Mouse (Mus musculus) frontal cortex, adult (tissue): Measurements from ENCODE around the gene Phf21b.

Experiments
- ATAC-seq: cut with Nextera tagmentation; 2 replicates; pipeline ENCODE4 v1.9.2; 2017; ENCODE audit warnings: mild to moderate bottlenecking, moderate library complexity, mixed read lengths; ENCODE audit not compliant: low TSS enrichment

Gene Phf21b

DNA sequence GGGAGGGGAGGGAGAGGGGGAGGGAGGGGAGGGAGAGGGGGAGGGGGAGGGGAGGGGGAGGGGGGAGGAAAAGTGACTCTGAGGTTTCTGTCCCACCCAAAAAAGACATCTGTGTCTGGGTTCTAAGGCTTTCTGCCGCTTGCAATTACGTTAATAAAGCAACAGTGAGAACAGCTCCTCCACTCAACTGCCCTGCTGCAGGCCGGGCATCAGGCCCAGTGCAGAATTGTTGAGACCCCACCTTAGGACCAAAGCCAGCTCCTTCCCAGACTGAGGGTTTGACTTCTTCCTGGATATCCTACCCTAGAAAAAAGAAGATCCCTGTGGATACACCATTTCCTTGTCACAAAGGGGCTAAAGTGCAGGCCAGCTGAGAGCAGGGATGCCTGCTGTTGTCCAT is 9.6 kb downstream of the Phf21b start:
- no peak for ATAC-seq

DNA sequence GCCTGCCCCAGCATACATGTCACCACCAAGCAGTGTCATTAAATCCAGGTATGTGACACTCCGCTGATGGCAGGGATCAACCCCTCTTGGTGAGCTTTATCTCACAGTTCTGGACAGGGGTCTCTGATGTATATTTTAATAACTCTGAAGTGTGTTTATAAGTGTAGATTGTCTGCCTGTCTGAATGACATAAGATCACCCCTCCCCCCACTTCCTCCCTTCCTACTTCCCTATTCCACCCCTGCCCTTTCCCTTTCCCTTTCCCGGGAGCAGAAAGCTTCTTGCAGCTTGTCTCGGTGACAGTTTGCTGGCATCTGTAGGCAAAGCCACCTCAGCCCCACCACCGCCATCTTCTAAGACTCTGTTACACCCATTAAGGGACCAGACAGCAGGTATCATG is 11.0 kb downstream of the Phf21b start:
- ATAC-seq: no peak

DNA sequence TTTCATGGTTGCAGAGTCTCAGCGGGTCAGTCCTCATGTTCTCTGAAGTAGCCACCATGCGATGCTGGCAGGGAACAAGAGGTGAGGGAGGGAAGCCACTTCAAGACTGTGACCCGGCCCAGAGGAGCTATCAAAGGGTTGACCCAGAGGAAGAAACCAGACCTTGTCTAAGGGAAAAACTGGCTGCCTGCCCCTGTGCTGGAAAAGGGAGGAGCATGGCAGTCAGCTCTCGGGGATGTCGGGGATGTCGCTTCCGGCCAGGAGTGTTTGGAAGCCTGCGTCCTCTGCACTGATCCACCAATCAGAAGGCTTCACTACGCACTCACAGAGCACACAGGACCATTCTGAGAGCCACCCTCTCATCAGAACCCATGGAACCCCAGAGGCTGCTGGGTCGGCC is 12.8 kb downstream of the Phf21b start:
- no peak for ATAC-seq

DNA sequence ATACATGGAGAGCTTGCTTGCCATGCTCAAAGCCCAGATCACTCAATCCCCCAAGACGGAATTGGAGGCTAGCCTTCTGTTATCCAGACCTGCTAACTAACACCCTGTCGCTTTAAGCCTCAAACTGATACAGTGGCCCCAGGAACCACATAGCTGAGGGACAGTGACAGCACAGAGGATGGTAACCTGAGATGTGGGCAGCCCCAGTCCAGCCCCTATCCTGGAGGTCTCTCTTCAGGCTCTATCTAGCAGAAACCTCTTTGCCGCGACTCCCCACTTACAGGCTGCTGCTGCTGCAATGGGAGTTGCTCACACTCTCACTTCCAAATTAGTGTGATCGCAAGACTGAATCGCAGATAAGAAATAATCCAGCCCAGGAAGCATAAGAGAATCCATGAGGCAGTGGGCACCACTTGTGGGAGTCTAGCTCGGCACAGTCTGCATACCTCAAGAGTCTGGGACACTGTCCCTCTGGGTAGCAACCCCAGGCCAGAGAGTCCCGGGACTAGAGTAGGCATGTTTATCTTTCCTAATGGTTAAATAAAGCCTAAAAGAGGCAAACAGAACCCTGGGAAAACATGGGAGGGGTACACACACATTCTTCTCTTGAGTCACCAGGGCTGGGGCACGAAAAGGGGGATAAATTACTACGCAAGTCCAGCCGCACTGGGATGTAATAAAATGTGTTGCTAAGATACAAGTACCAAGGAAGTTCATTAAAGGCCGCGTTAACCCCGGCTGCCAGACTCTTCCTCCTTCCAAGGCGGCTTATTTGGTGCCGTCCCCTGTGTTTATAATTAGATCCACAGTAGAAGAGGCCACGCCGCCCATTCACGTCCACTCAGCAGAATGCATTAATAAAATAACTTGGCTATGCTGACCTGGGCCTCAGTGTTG is 13.7 kb downstream of the Phf21b start:
- ATAC-seq: no peak

DNA sequence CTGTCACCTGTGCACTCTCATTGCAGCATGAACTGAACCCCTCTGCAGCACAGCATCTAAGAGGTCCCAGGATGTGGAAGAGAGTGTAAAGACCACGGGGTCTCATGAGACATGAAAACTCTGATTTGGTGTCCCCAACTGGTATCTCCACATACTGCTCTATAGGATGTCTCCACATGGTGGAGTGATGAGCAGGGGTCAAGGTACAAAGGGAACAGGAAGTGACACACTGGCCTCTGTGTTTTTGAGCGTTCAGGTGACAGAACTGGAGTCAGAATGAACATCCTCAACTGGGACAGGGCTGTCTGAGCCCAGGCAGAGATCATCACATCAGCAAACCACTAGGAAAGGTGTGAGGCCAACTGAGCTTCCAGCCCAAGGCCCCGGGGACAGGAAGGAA is 15.3 kb downstream of the Phf21b start:
- no peak for ATAC-seq

DNA sequence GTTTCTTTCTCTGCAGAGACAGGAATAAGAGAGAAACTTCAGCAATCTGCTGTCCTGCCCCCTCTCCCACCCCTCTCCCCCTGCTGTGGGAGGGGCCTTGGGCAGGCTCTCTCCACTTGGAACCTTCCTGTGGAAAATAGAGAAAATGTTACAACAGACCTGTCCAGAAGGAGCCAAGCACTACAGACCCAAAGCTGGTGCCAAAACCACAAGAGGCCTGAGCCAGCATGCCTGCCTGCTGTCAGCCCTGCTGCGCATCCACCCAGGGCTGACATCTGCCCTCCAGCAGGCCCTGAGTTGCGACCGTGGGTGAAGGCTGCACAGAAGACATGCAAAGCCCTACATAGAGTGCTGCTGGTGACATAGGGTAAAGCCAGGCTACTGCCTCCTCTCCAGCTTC is 16.3 kb downstream of the Phf21b start:
- ATAC-seq: no peak

DNA sequence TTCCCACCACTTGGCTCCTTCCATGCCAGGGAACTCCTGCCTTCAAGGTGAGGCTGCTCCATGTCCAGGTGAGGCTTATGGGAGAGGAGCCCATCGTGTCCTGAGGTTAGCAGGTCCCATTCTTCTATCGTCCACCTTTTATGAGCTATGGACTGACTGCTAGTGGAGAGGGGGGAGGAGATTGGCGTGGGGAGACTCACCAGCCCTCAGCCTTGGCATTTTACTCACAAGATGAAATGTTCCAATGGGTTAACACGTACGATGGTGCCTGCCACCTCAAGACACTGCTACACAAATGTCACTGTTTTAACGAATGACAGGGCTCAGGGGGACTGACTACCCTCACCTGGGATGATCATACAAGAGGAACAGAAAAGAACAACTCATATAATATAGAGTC is 18.0 kb downstream of the Phf21b start:
- no peak for ATAC-seq

DNA sequence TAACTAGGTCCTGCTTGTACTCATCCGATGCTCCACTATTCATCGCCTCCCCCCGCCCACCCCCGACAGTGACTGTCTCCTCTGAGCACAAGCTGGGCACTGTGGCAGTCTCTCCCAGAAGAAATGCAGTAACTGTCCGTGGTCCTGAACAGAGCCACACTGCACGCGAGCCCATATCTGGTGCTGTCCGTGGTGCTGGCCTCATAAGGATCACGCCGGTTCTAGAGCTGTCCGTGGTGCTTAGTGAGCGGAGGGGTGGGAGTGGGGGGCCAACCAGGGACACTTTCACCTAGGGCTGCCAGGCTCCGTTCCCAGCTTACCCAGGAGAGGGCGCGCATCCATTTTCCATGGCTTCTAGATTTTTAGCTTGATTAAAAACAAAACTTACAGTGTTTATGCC is 26.4 kb downstream of the Phf21b start:
- ATAC-seq: peak; percentile 52; the same call in 1 of the 2 replicates

DNA sequence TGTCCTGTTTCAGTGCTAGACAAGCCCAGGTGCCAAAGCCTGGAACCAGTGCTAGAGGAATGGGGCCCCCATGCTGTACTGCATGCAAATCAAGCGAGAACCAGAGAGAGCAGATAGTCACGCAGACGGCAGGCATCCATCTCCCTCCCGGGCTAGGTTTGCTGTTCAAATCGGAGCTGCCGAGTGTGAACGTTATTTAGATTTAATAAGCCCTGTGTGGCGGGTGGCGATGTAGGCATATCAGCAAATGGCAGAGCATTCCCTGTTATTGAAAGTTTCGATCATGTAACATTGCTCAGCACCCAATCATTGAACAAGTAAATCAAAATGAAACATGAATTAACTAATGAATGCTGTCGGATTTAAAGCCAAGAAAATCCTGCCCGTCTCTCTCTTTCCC is 27.2 kb downstream of the Phf21b start:
- ATAC-seq: no peak

DNA sequence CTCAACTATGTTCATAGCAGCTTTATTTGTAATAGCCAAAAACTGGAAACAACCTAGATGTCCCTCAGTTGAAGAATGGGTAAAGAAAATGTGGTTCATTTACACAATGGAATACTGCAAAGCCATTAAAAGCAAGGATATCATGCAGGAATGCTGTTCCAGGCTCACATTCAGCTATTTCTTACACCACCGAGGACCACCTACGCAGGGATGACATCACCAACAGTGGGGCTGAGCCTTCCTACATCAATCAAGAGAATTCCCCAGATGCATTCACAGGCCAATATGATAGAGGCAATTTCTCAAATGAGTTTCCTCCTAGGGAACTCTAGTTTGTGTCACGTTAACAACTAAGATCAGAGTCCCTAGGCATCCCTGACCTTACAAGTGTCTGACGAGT is 32.8 kb downstream of the Phf21b start:
- ATAC-seq: peak; percentile 69; the same call in 1 of the 2 replicates

DNA sequence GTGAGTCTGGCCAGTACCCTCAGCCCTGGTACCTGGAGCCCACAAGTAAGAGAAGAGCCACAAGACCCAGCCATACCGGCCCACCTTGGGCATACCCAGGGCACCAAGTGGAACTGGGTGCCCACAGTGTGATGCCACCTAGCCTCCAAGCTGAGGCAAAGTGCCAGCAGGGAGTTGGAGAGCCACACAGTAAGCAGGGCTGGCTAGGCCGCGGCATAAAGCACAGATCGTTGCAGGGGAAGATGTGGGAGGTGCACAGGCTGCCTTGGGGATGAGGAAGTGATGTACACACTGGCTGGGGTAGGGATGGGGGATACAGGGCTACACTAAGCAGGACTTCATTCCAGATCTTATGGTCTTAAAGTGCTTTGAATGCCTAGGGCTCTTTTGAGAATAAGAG is 35.0 kb downstream of the Phf21b start:
- ATAC-seq: peak; percentile 50; the same call in 1 of the 2 replicates

DNA sequence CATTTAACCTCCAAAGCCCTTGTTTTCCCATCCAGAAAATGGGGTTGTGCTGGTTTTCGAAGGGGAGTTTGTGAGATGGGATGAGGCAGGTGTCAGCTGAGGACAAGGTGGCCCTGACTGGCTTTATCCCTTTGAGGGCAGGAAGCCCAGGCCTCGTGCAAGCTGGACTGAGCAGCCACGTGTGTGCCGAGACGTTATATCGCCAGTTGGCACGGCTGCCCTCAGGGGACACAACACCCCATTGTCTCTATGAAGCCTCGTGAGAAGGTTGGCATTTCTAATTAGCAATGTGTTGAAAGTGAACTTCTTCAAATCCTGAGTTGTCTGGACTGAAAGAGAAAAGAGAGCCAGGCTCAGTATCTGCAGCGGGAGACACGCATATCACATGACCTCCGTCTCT is 37.6 kb downstream of the Phf21b start:
- no peak for ATAC-seq

DNA sequence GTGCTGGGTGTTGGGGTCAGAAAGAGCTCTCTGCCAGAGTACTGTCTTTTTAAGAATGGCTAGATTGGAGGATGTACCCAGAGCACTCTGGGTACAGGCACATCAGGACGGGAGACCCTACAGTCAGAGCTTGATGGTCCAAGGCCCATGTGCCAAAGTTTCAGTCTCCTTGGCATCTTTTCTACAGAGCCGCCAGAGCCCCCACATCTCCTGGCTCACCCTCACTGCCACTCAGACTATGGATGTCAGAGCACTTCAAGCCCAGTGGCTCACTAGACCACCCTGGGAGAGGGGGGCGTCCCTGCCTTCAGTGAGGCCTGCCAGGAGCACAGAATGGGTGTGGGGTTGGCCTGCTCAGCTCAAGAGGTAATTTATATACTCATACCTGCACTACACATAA is 38.3 kb downstream of the Phf21b start:
- ATAC-seq: no peak

DNA sequence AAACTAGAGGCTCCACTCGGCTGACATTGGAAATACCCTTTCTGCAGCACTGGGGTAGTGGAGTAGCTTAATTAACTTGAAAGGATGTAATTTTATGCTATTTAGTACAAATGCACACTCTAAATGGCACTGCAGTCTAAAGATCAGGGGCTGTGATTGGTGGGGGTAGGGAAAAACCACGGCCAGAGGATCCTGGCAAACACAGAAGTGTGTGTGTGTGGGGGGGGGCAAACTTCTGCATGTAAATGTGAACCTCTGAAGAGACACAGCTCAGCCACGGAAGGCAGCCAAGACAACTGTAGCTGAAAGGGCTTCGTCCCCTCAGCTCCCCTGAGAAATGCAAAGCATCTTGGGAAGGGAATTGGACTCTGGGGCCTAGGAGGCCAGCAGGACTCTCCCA is 40.7 kb downstream of the Phf21b start:
- no peak for ATAC-seq

DNA sequence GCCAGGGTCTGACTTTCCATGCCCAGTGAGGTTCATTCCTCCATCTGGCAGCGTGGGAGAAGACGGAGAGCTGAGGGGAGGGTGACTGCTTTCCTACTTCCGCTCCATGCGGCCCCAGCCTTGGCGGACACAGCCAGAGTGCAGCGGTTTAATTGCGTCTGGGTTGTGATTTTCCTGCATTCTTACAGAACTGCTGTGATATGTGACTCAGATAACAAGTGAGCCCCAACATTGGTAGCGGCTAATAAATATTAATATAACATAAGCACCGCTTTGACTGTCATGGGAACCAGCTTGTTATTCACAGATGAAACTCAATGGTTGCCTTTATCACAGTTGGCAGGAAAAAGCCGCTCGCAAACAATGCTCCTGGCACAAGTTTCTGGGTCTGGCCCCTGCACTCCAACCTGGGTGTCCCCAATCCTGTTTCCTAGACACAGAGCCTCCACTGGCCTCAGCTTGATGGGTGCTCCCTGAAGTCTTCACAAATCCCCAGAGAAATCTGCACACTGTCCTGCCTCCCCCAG is 43.0 kb downstream of the Phf21b start:
- peak; percentile 55; the same call in 1 of the 2 replicates for ATAC-seq

DNA sequence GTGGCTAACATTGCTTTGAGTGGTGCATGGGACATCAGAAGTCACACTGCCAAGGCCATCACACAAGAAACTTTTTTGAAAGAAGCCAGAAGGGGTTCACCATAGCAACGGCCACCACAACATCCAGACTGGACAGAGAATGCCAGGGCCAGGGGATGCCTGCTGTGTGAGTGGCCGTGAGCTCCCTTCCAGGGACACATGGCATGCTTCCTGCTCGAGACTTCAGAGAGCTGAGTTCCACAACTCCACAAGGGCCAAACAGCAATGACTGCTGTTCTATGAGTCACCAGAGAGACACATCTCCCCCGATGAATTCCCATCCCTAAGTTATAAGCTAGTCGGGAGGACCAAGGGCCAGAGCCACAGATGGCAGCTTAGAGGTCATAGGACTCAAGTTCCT is 44.7 kb downstream of the Phf21b start:
- no peak for ATAC-seq

DNA sequence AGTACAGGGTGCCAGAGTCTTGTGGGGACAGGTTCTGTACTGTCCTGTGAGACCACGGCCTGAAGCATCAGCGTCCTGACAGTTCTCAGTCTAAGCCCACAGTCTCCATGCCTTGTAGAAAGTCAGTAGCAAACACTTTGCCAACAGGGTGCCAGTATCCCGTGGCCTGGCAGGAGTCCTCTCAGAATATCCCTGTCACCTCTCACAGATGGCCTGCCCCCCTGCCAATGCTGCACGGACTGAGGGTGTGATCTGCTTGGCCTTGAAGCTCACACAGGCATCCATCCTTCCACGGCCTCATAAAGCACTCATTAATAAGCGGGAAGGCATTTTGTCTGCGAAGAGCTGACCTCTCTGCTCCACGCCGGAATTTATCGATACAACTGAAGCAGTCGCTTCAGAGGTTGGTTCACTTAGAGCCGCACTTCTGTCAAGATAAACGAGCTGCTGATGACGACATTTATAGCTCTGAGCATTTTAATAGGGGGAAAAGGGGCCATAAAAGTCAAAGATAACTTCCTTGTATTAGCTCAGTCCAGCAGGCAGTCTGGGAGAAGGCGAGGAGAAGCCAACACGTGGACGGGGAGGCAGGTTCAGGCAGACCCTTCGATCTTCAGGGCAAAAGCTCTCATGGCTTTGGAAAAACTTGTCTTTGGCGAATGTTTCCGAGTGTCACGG is 46.4 kb downstream of the Phf21b start:
- no peak for ATAC-seq

DNA sequence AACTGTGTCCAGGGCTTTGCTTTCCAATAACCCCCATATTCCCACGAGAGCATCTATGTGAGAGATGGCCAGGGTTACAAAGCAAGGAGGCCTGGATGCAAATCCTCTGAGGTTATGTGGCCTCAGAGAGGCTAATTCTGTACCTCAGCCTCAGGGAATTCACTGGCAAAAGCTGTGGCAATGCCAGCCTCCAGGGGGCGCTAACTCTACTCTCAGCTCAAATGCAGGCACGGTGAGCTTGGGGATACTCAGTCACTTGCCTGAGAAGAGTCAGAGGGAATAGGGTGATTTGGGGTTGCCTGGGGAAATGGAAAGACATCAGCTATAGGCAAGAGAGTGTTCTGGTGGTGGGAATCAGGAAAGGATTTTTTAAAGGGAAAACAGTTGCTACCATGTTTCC is 52.2 kb downstream of the Phf21b start:
- ATAC-seq: peak; percentile 69; the same call in 1 of the 2 replicates

DNA sequence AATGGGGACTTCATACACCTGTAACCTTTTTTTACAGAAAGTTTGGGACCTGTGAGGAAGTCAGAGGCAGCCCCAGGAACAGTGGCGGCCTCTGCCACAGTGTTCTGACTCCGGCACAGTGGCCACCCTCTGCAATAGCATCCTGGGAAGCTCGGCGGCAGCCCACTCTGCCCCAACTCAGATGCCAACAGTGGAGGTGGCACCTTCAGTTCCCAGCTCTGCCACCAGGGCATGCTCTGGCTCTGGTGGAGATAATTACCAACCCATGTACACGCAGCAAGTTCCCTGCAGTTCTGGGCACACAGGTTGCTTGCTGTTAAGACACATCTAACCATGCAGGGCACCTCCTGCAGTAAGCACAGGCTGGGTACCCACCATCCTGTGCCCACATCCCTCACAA is 55.7 kb downstream of the Phf21b start:
- no peak for ATAC-seq

DNA sequence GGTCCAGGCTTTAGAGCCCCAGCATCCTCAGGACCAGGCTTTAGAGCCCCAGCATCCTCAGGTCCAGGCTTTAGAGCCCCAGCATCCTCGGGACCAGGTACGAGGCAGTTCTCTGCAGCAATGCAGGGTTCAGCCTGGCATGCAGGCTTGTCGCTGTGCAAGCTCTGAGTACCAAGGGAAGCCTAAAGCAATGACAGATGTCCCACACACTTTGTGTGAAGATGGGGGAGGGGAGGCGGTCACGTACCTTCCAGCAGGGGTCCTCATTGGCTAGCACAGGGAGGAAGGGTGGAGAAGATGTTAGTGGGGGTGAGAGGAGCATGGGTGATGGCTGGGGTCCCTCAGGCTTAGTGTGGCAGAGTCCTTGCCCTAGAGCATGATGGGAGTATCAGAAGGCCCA is 62.2 kb downstream of the Phf21b start:
- no peak for ATAC-seq

DNA sequence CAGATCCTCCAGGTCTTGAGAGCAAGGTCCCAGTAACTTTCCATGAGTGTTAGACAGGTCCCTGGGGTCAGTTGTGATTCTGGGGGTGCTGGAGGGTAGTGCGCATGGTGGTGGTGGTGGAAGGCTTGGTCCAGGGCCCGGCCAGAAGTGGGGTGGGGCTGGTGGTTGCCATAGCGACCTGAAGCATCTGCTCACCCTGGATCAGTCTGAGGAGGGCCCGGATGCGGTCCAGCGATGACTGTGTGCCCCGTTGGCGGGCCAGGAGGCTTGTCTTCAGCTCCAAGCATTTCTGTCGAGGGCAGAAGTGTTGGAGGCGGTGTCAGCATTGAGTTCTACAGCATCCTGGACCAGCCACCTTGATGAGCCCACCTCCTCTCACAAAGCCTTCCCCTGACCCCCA is 68.7 kb downstream of the Phf21b start:
- ATAC-seq: no peak

DNA sequence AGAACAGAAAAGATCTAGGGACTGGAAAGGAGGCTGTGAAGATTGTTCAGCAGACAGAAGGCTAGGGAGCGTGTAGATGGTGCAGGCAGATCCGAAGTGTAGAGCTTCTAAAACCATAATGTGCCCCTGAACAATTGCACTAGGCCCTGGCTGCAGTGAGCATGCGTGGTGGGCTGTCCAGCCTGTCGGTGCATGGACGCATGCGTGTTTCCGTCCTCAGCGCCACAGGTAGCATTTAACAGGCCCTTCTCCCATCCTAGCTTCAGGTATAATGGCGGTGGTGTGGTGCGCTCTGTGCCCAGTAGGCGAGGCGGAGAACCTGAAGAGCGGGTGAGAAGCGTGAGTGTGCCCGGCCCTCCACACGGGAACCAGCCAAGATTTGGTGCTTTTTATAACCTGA is 71.0 kb downstream of the Phf21b start:
- no peak for ATAC-seq

DNA sequence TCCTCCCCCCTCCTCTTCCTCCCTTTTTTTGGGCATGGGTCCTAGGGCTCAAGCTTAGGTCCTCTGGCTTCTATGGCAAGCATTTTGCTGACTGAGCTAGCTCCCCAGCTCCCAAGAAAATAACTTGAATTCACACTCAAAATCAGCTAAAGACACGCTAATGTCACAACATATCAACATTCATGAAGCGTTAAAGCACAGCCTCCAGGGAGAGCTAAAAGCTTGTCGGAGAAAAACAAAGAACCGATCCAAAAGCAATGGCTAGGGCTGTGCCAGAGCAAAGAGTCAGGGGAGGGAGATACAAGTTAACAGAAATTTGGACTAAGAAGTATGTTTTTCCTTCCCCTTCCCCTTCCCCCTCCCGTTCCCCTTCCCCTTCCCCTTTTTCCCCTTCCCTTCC is 77.3 kb downstream of the Phf21b start:
- ATAC-seq: no peak
